ENCODE assay signal across 17 mouse cellular contexts in the genomic region with DNA sequence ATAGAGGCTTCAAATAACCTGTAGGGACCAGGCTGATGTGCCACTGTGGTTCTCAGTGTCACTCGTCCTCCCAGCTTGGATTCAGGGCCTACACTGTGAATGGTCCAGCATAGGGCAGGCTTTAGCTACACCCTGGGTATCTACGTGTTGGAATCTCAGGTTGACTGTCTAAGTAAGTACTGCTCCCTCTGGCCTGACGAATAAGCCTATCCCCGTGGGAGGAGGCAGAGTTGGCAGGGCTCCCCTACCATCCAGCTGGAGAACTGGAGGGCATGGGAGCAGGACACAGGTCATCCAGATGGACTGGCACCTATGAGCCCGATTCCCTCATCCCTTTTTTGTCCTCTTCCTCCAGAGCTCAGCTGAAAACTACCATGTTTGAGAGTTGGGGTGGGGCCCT. TPM values are rescaled to one million over a fixed set of nuclear protein-coding genes. Genes with fewer than 3 reads are reported as not detected.
A peak's percentile ranks its signal among the peaks of the same experiment; 100 is the strongest.
DNase-seq lines count a peak whose midpoint lies in the region; ATAC-seq and TF ChIP-seq lines count a peak whose summit lies in the region.
"Had no signal": no experiment of that assay in that cellular context is flagged by ENCODE, and none has a peak within 500 bp of the region (broad histone marks: within the 10 kb centered on the region; RNA-seq: fewer than 3 reads in every experiment).

No protein-coding gene starts in this region.

- H3K9me3 ChIP-seq in forebrain, embryonic 14.5 days (replicated peaks; ENCODE audit: control insufficient read depth, low read length): no peaks in the 10 kb centered on the region
- no peaks in the 10 kb centered on the region for H3K9me3 ChIP-seq in forebrain, embryonic 16.5 days (ENCODE audit: control insufficient read depth, low read length)
- H3K9me3 ChIP-seq in intestine, embryonic 14.5 days (ENCODE audit: control insufficient read depth, low read length): peaks cover 3% of the 10 kb centered on the region; the same call in 1 of the 2 replicates
- H3K9me3 ChIP-seq in intestine, postnatal 0 days (ENCODE audit: control insufficient read depth): no peaks in the 10 kb centered on the region
- peaks cover 4% of the 10 kb centered on the region; the same call in 1 of the 2 replicates for H3K9me3 ChIP-seq in embryonic facial prominence, embryonic 14.5 days (ENCODE audit: control insufficient read depth, low read length)
- peaks cover 4% of the 10 kb centered on the region; the same call in 1 of the 2 replicates for H3K9me3 ChIP-seq in limb, embryonic 14.5 days (ENCODE audit: control insufficient read depth, low read length)

- no peak overlapping the region for H3K4me2 ChIP-seq in forebrain, embryonic 14.5 days (ENCODE audit: low read length)
- no peak overlapping the region for H3K4me2 ChIP-seq in forebrain, embryonic 16.5 days (ENCODE audit: low read length)
- no peak overlapping the region for H3K4me2 ChIP-seq in intestine, embryonic 14.5 days (ENCODE audit: low read length)
- no peak overlapping the region for H3K4me2 ChIP-seq in intestine, postnatal 0 days (replicated peaks; ENCODE audit: low read depth)
- no peak overlapping the region for H3K4me2 ChIP-seq in embryonic facial prominence, embryonic 14.5 days (ENCODE audit: low read depth, low read length)
- H3K4me2 ChIP-seq in limb, embryonic 14.5 days (replicated peaks; ENCODE audit: low read depth, low read length, severe bottlenecking): no peak overlapping the region
- H3K4me2 ChIP-seq: lung, embryonic 14.5 days had no signal

- no peak for DNase-seq in forebrain, embryonic 14.5 days (ENCODE audit: low spot score)
- no peak for DNase-seq in intestine, embryonic 14.5 days (ENCODE audit: low spot score)
- DNase-seq in embryonic facial prominence, embryonic 14.5 days (ENCODE audit: low spot score): no peak
- DNase-seq in limb, embryonic 14.5 days (ENCODE audit: low spot score): no peak
- no peak for DNase-seq in right cerebral cortex, postnatal 25 days
- DNase-seq in kidney, postnatal 36 days: no peak
- DNase-seq: cerebellum, adult 11-12 months; gastrocnemius, postnatal 25 days; liver; right cerebral cortex, postnatal 14 days; thymus, postnatal 25 days had no signal

- TF ChIP-seq CTCF in intestine, postnatal 0 days (IDR thresholded peaks at IDR 0.05; ENCODE audit: low read depth): no peak

- no peak for TF ChIP-seq POLR2A in limb, embryonic 14.5 days (IDR thresholded peaks at IDR 0.05; ENCODE audit: borderline replicate concordance, extremely low read depth, insufficient read depth, insufficient read length)

- 0 out of 2 replicates have a peak, but pooled peaks cover 4% of the 10 kb centered on the region for H3K4me1 ChIP-seq in forebrain, embryonic 14.5 days (ENCODE audit: control insufficient read depth, insufficient read depth, low read length)
- peaks cover 3% of the 10 kb centered on the region; the same call in 1 of the 2 replicates for H3K4me1 ChIP-seq in forebrain, embryonic 16.5 days (replicated peaks; ENCODE audit: control insufficient read depth, insufficient read depth, low read length)
- H3K4me1 ChIP-seq in intestine, embryonic 14.5 days (replicated peaks; ENCODE audit: control insufficient read depth, insufficient read depth, low read length): 0 out of 2 replicates have a peak, but pooled peaks cover 3% of the 10 kb centered on the region
- no peaks in the 10 kb centered on the region for H3K4me1 ChIP-seq in intestine, postnatal 0 days (replicated peaks; ENCODE audit: control insufficient read depth, insufficient read depth, low read length)
- H3K4me1 ChIP-seq in embryonic facial prominence, embryonic 14.5 days (ENCODE audit: control insufficient read depth, insufficient read depth, low read length): peaks cover 8% of the 10 kb centered on the region; the same call in 1 of the 2 replicates
- H3K4me1 ChIP-seq in limb, embryonic 14.5 days (ENCODE audit: control insufficient read depth, insufficient read depth, low read length): peaks cover 30% of the 10 kb centered on the region
- H3K4me1 ChIP-seq: megakaryocyte, embryonic 14.5 days had no signal

- ATAC-seq in forebrain, embryonic 14.5 days: no peak
- no peak for ATAC-seq in forebrain, embryonic 16.5 days
- ATAC-seq in intestine, embryonic 14.5 days (replicated peaks; ENCODE audit: low FRiP score, low TSS enrichment, low read depth): no peak
- ATAC-seq in intestine, postnatal 0 days: no peak
- ATAC-seq in embryonic facial prominence, embryonic 14.5 days (ENCODE audit: low read depth): no peak
- 0 out of 2 replicates have a peak, but pooled peaks have one; percentile 7 for ATAC-seq in limb, embryonic 14.5 days (ENCODE audit: low FRiP score, low read depth)
- ATAC-seq: inflammation-experienced regulatory T-cells, adult 6 months; Patski had no signal

- WGBS in forebrain, embryonic 14.5 days: 92% methylated on average over 5 of the region's 5 CpGs
- WGBS in forebrain, embryonic 16.5 days: 85% methylated on average over 5 of the region's 5 CpGs
- 83% methylated on average over 5 of the region's 5 CpGs for WGBS in intestine, embryonic 14.5 days
- WGBS in intestine, postnatal 0 days: 90% methylated on average over 5 of the region's 5 CpGs
- WGBS in embryonic facial prominence, embryonic 14.5 days: 75% methylated on average over 5 of the region's 5 CpGs
- 57% methylated on average over 5 of the region's 5 CpGs for WGBS in limb, embryonic 14.5 days

- H3K9ac ChIP-seq in forebrain, embryonic 14.5 days (ENCODE audit: low read length): no peak overlapping the region
- H3K9ac ChIP-seq in forebrain, embryonic 16.5 days (replicated peaks; ENCODE audit: low read depth, low read length): no peak overlapping the region
- no peak overlapping the region for H3K9ac ChIP-seq in intestine, embryonic 14.5 days (ENCODE audit: low read length)
- H3K9ac ChIP-seq in intestine, postnatal 0 days (ENCODE audit: low read depth, low read length): no peak overlapping the region
- 0 out of 2 replicates have a peak overlapping the region, but pooled peaks have one; percentile 19 for H3K9ac ChIP-seq in embryonic facial prominence, embryonic 14.5 days (ENCODE audit: low read depth, low read length)
- H3K9ac ChIP-seq in limb, embryonic 14.5 days (ENCODE audit: low read depth, low read length, severe bottlenecking): no peak overlapping the region
- H3K9ac ChIP-seq: lung, embryonic 14.5 days had no signal

- no peak overlapping the region for H3K4me3 ChIP-seq in forebrain, embryonic 14.5 days (ENCODE audit: low read depth, low read length)
- H3K4me3 ChIP-seq in forebrain, embryonic 16.5 days (replicated peaks; ENCODE audit: low read length): no peak overlapping the region
- no peak overlapping the region for H3K4me3 ChIP-seq in intestine, embryonic 14.5 days (ENCODE audit: low read depth, low read length)
- H3K4me3 ChIP-seq in intestine, postnatal 0 days (ENCODE audit: low read depth, low read length): no peak overlapping the region
- no peak overlapping the region for H3K4me3 ChIP-seq in embryonic facial prominence, embryonic 14.5 days (ENCODE audit: low read depth, low read length)
- no peak overlapping the region for H3K4me3 ChIP-seq in limb, embryonic 14.5 days (replicated peaks; ENCODE audit: low read length)
- H3K4me3 ChIP-seq: megakaryocyte, embryonic 14.5 days had no signal

- peak overlapping the region; percentile 23; the same call in 1 of the 2 replicates for H3K27ac ChIP-seq in forebrain, embryonic 14.5 days (ENCODE audit: low read depth, low read length)
- no peak overlapping the region for H3K27ac ChIP-seq in forebrain, embryonic 16.5 days (ENCODE audit: low read length)
- 0 out of 2 replicates have a peak overlapping the region, but pooled peaks have one; percentile 16 for H3K27ac ChIP-seq in intestine, embryonic 14.5 days (ENCODE audit: low read depth)
- no peak overlapping the region for H3K27ac ChIP-seq in intestine, postnatal 0 days (ENCODE audit: low read depth, low read length)
- H3K27ac ChIP-seq in embryonic facial prominence, embryonic 14.5 days (replicated peaks; ENCODE audit: low read depth, low read length): peak overlapping the region; percentile 65; the same call in 1 of the 2 replicates
- peak overlapping the region; percentile 76 for H3K27ac ChIP-seq in limb, embryonic 14.5 days (replicated peaks; ENCODE audit: low read depth, low read length)

- no peaks in the 10 kb centered on the region for H3K27me3 ChIP-seq in forebrain, embryonic 14.5 days (replicated peaks; ENCODE audit: control insufficient read depth, insufficient read depth, low read length)
- no peaks in the 10 kb centered on the region for H3K27me3 ChIP-seq in forebrain, embryonic 16.5 days (replicated peaks; ENCODE audit: control insufficient read depth, insufficient read depth, low read length)
- H3K27me3 ChIP-seq in intestine, embryonic 14.5 days (replicated peaks; ENCODE audit: control insufficient read depth, insufficient read depth, low read length): no peaks in the 10 kb centered on the region
- no peaks in the 10 kb centered on the region for H3K27me3 ChIP-seq in intestine, postnatal 0 days (replicated peaks; ENCODE audit: control insufficient read depth, insufficient read depth, low read length)
- H3K27me3 ChIP-seq in embryonic facial prominence, embryonic 14.5 days (replicated peaks; ENCODE audit: control insufficient read depth, insufficient read depth, low read length): no peaks in the 10 kb centered on the region
- no peaks in the 10 kb centered on the region for H3K27me3 ChIP-seq in limb, embryonic 14.5 days (ENCODE audit: control insufficient read depth, insufficient read depth, low read length)
- H3K27me3 ChIP-seq: Patski had no signal

- no peaks in the 10 kb centered on the region for H3K36me3 ChIP-seq in forebrain, embryonic 14.5 days (ENCODE audit: control insufficient read depth, insufficient read depth, low read length)
- H3K36me3 ChIP-seq in forebrain, embryonic 16.5 days (ENCODE audit: control insufficient read depth, insufficient read depth): no peaks in the 10 kb centered on the region
- no peaks in the 10 kb centered on the region for H3K36me3 ChIP-seq in intestine, embryonic 14.5 days (ENCODE audit: control insufficient read depth, insufficient read depth, low read length)
- no peaks in the 10 kb centered on the region for H3K36me3 ChIP-seq in intestine, postnatal 0 days (ENCODE audit: control insufficient read depth, insufficient read depth)
- no peaks in the 10 kb centered on the region for H3K36me3 ChIP-seq in embryonic facial prominence, embryonic 14.5 days (ENCODE audit: control insufficient read depth, insufficient read depth, low read length)
- 0 out of 2 replicates have a peak, but pooled peaks cover 3% of the 10 kb centered on the region for H3K36me3 ChIP-seq in limb, embryonic 14.5 days (ENCODE audit: control insufficient read depth, insufficient read depth, low read length)

RNA-seq across cellular contexts. Expression of a gene that starts 34.8 kb away (rescaled TPM):
- 5.7 and 8.5 TPM in 2 replicates for polyA plus RNA-seq in forebrain, embryonic 14.5 days (2014; fragmentation: Nextera tagmentation; extraction: Ambion mirVana)
- 10.6 and 11.2 TPM in 2 replicates for polyA plus RNA-seq in forebrain, embryonic 16.5 days (2015; fragmentation: Nextera tagmentation; extraction: Ambion mirVana)
- 6.4 and 6.8 TPM in 2 replicates for polyA plus RNA-seq in intestine, embryonic 14.5 days (2014; fragmentation: Nextera tagmentation; extraction: Ambion mirVana)
- polyA plus RNA-seq in intestine, postnatal 0 days (2015; fragmentation: Nextera tagmentation; extraction: Ambion mirVana): 1.4 and 1.6 TPM in 2 replicates
- polyA plus RNA-seq in embryonic facial prominence, embryonic 14.5 days (2014; fragmentation: Nextera tagmentation; extraction: Ambion mirVana): 5.2 and 5.9 TPM in 2 replicates
- polyA plus RNA-seq in limb, embryonic 14.5 days (2012; rRNA removed): 6.2 and 7.1 TPM in 2 replicates
- 5.4 and 7.0 TPM in 2 replicates for polyA plus RNA-seq in limb, embryonic 14.5 days (2014; fragmentation: Nextera tagmentation; extraction: Ambion mirVana)

RNA-seq across cellular contexts. Expression of a gene that starts 57.8 kb away (rescaled TPM):
- 4.1 and 5.0 TPM in 2 replicates for polyA plus RNA-seq in forebrain, embryonic 14.5 days (2014; fragmentation: Nextera tagmentation; extraction: Ambion mirVana)
- polyA plus RNA-seq in forebrain, embryonic 16.5 days (2015; fragmentation: Nextera tagmentation; extraction: Ambion mirVana): 5.1 and 6.4 TPM in 2 replicates
- polyA plus RNA-seq in intestine, embryonic 14.5 days (2014; fragmentation: Nextera tagmentation; extraction: Ambion mirVana): 3.1 and 4.0 TPM in 2 replicates
- polyA plus RNA-seq in intestine, postnatal 0 days (2015; fragmentation: Nextera tagmentation; extraction: Ambion mirVana): 1.3 and 1.8 TPM in 2 replicates
- 4.4 and 5.0 TPM in 2 replicates for polyA plus RNA-seq in embryonic facial prominence, embryonic 14.5 days (2014; fragmentation: Nextera tagmentation; extraction: Ambion mirVana)
- 34.3 and 44.9 TPM in 2 replicates for polyA plus RNA-seq in limb, embryonic 14.5 days (2012; rRNA removed)
- 6.6 and 11.1 TPM in 2 replicates for polyA plus RNA-seq in limb, embryonic 14.5 days (2014; fragmentation: Nextera tagmentation; extraction: Ambion mirVana)

Comparison
In these comparisons a context has a peak if more than half of its experiments do, and no peak if none do; other contexts are left out.
1. H3K27ac ChIP-seq: peak in forebrain, embryonic 14.5 days (single experiment), intestine, embryonic 14.5 days (single experiment), embryonic facial prominence, embryonic 14.5 days (single experiment) and limb, embryonic 14.5 days (single experiment); none in forebrain, embryonic 16.5 days (single experiment) and intestine, postnatal 0 days (single experiment).